Mouse (Mus musculus) gonadal fat pad, adult 2 months (tissue): ENCODE measurements around the gene Cstf1. TPM values are rescaled to one million over a fixed set of nuclear protein-coding genes. Genes with fewer than 3 reads are reported as not detected.

Experiments used
- DNase-seq: peaks from one replicate; pipeline ENCODE4 v3.0.0-alpha.2; 2012; ENCODE audit warnings: low read depth
- polyA plus RNA-seq: library from polyadenylated mRNA; depleted of rRNA; stranded (reverse); fragments of >200 nt; gene quantifications from 2 replicates; pipeline ENCODE4 v1.2.3, GENCODE M21; 2012; rRNA removed

Gene Cstf1
- polyA plus RNA-seq, 1 experiment = 32.2 TPM

GRCm38 (mm10) chr2:172416218-172416617 lies 45.7 kb downstream of the Cstf1 start:
- DNase-seq = no peak

- no peak for DNase-seq
Observed at GRCm38 (mm10) chr2:172416876-172417275, 46.4 kb downstream of the Cstf1 start.

GRCm38 (mm10) chr2:172418208-172418607 lies 47.7 kb downstream of the Cstf1 start:
- no peak for DNase-seq

- DNase-seq = no peak
Observed at GRCm38 (mm10) chr2:172430609-172431008, 60.1 kb downstream of the Cstf1 start.

Other genes with a start within 250 kb of the Cstf1 start
- gene Mc3r, start 122.2 kb upstream of the Cstf1 start, polyA plus RNA-seq = not detected in 2 replicates
- gene Fam210b, start 25.1 kb upstream of the Cstf1 start, polyA plus RNA-seq = 15.4 and 20.1 TPM in 2 replicates
- 2.6 TPM in 2 replicates for gene Aurka, start 146 bp upstream of the Cstf1 start, polyA plus RNA-seq
- 0.93 and 1.3 TPM in 2 replicates for gene Cass4, start 23.1 kb downstream of the Cstf1 start, polyA plus RNA-seq
- gene Rtf2, start 69.9 kb downstream of the Cstf1 start, polyA plus RNA-seq = 54.8 and 61.1 TPM in 2 replicates
- not detected in 2 replicates for gene Gcnt7, start 87.9 kb downstream of the Cstf1 start, polyA plus RNA-seq
- gene Fam209, start 101.8 kb downstream of the Cstf1 start, polyA plus RNA-seq = 0.23 and 0.55 TPM in 2 replicates
- gene Tfap2c, start 178.9 kb downstream of the Cstf1 start, polyA plus RNA-seq = 2.7 and 3.6 TPM in 2 replicates